Mouse (Mus musculus) brain, embryonic 18.5 days (tissue): Measurements from ENCODE around the gene Mt2.
A peak's percentile ranks its signal among the peaks of the same experiment; 100 is the strongest.

Source experiments
- DNase-seq: peaks from one replicate; pipeline ENCODE4 v3.0.0-alpha.2; 2012; ENCODE audit warnings: low read depth, low spot score

Gene Mt2

GRCm38 (mm10) chr8:94172809-94173732 is 607 bp downstream of the Mt2 start:
- DNase-seq = no peak

GRCm38 (mm10) chr8:94173848-94174403 is 1.5 kb downstream of the Mt2 start:
- no peak for DNase-seq

GRCm38 (mm10) chr8:94174619-94175213 is 2.3 kb downstream of the Mt2 start:
- DNase-seq = no peak

- no peak for DNase-seq
These were observed 5.4 kb downstream of the Mt2 start for GRCm38 (mm10) chr8:94177716-94178390.

GRCm38 (mm10) chr8:94178857-94179712 is 6.6 kb downstream of the Mt2 start, which contains the start of gene Mt1:
Mt1 (plus strand) TSS chr8:94179082.
- no peak for DNase-seq

- no peak for DNase-seq
These were observed 7.5 kb downstream of the Mt2 start for GRCm38 (mm10) chr8:94179713-94180560.

GRCm38 (mm10) chr8:94180561-94180908 is 8.1 kb downstream of the Mt2 start:
- DNase-seq = no peak

GRCm38 (mm10) chr8:94182055-94182929 is 9.8 kb downstream of the Mt2 start:
- no peak for DNase-seq

GRCm38 (mm10) chr8:94183117-94183516 is 10.7 kb downstream of the Mt2 start:
- no peak for DNase-seq

- DNase-seq = no peak
These were observed 11.9 kb downstream of the Mt2 start for GRCm38 (mm10) chr8:94184357-94184843.

GRCm38 (mm10) chr8:94185791-94186190 is 13.3 kb downstream of the Mt2 start:
- no peak for DNase-seq

- no peak for DNase-seq
These were observed 14.1 kb downstream of the Mt2 start for GRCm38 (mm10) chr8:94186542-94186941.

- no peak for DNase-seq
These were observed 15.0 kb downstream of the Mt2 start for GRCm38 (mm10) chr8:94187290-94188002.

GRCm38 (mm10) chr8:94189275-94190031 is 17.0 kb downstream of the Mt2 start:
- DNase-seq = peak; percentile 57

GRCm38 (mm10) chr8:94191101-94191691 is 18.7 kb downstream of the Mt2 start:
- DNase-seq = no peak

GRCm38 (mm10) chr8:94192926-94193325 is 20.5 kb downstream of the Mt2 start:
- no peak for DNase-seq

GRCm38 (mm10) chr8:94194591-94195223 is 22.2 kb downstream of the Mt2 start:
- DNase-seq = no peak
